Mouse (Mus musculus) heart, adult 2 months (tissue): Measurements from ENCODE around the gene Srgap1.

ENCODE experiments used
- CTCF ChIP-seq: fragments of 200-600 bp; IDR thresholded peaks from 2 replicates; pipeline ENCODE4 v1.8.1; 2022; ENCODE audit warnings: antibody characterized with exemption, mild to moderate bottlenecking, moderate library complexity
- EP300 ChIP-seq: fragments of 200-500 bp; IDR thresholded peaks from 2 replicates; pipeline ENCODE4 v1.6.1; 2011; ENCODE audit warnings: low read depth, low read length, control low read depth; ENCODE audit not compliant: insufficient read depth

DNA sequence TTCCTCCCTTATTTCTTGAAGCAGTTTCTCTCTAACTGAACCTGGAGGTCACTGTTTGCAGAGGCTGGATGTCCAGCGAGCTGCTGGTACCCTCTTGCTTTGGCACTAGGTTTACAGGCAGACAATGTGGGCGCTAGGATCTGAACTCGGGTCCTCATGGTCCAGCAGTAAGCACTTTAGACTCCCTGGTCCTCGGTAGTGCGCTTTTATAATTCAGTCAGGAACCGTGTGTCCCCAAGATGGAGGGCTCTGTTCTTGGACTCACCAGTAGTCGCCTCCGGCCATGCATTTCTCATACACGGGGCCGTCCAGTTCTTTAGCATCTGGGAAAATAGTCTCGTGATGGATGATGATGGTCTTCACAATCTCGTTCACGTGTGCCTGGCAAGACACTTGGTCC, 242.6 kb downstream of the Srgap1 start:
- no peak for TF ChIP-seq CTCF
- TF ChIP-seq EP300 = no peak
